Mouse (Mus musculus) erythroblast, embryonic 14.5 days (primary cell): Measurements from ENCODE around the gene Hltf.

ENCODE experiments used
- GATA1 ChIP-seq: IDR thresholded peaks from 2 replicates; pipeline ENCODE4 v1.6.1; 2012; ENCODE audit warnings: low read length, inconsistent platforms, mixed read lengths
- TAL1 ChIP-seq: IDR thresholded peaks from 3 replicates; pipeline ENCODE4 v1.6.1; 2012; ENCODE audit warnings: low read length, inconsistent platforms, mixed read lengths

DNA sequence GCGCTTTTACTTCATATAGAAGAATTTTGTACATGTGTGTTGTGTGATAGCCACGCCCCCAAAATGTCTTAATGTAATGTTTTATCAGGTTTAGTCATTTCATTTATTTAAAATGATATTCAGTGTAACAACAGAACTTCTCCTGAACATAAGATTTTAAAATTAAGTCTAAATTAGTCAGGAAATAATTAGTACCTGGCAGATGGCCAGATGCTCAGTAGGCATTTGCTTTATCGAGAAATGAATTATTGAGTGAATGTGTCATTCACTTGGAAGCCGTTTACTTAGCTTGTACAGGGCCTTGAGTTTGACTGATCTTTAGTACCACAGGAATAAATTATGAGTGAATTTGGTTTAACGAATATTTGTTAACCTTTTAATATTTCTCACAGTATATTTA, 51.3 kb downstream of the Hltf start:
- TF ChIP-seq TAL1, result no peak
- TF ChIP-seq GATA1, result no peak
